Mouse (Mus musculus) layer of hippocampus, adult 9-10 months (tissue): Measurements from ENCODE around the gene Nfix.
A peak's percentile ranks its signal among the peaks of the same experiment; 100 is the strongest.

ENCODE experiments used
- DNase-seq: peaks from one replicate; pipeline ENCODE4 v3.0.0; 2022; ENCODE audit warnings: low spot score

Nfix gene

GRCm38 (mm10) chr8:84738266-84738665 is 61.9 kb downstream of the Nfix start:
- no peak for DNase-seq

GRCm38 (mm10) chr8:84737608-84738007 is 62.5 kb downstream of the Nfix start:
- DNase-seq = peak; percentile 67

- DNase-seq = no peak
Observed at GRCm38 (mm10) chr8:84736521-84736920, 63.6 kb downstream of the Nfix start.

- DNase-seq = no peak
Observed at GRCm38 (mm10) chr8:84735597-84735996, 64.5 kb downstream of the Nfix start.

- no peak for DNase-seq
Observed at GRCm38 (mm10) chr8:84734680-84735079, 65.5 kb downstream of the Nfix start.

GRCm38 (mm10) chr8:84733959-84734358 is 66.2 kb downstream of the Nfix start:
- no peak for DNase-seq

GRCm38 (mm10) chr8:84732996-84733395 is 67.1 kb downstream of the Nfix start:
- no peak for DNase-seq

GRCm38 (mm10) chr8:84732545-84732944 is 67.6 kb downstream of the Nfix start:
- no peak for DNase-seq

GRCm38 (mm10) chr8:84731371-84732177 is 68.6 kb downstream of the Nfix start:
- no peak for DNase-seq

GRCm38 (mm10) chr8:84730541-84731370 is 69.4 kb downstream of the Nfix start:
- DNase-seq = no peak

- DNase-seq = no peak
Observed at GRCm38 (mm10) chr8:84729921-84730362, 70.2 kb downstream of the Nfix start.

GRCm38 (mm10) chr8:84728474-84728873 is 71.7 kb downstream of the Nfix start:
- no peak for DNase-seq

GRCm38 (mm10) chr8:84725941-84726259 is 74.2 kb downstream of the Nfix start:
- no peak for DNase-seq

- DNase-seq = no peak
Observed at GRCm38 (mm10) chr8:84725246-84725940, 74.8 kb downstream of the Nfix start.

GRCm38 (mm10) chr8:84724683-84725082 is 75.5 kb downstream of the Nfix start:
- no peak for DNase-seq

- DNase-seq = no peak
Observed at GRCm38 (mm10) chr8:84723571-84723900, 76.6 kb downstream of the Nfix start.

GRCm38 (mm10) chr8:84722850-84723570 is 77.1 kb downstream of the Nfix start, which contains the start of gene G430095P16Rik:
Gene G430095P16Rik, plus strand, starts transcription at chr8:84723007.
- no peak for DNase-seq

GRCm38 (mm10) chr8:84722530-84722849 is 77.7 kb downstream of the Nfix start:
- no peak for DNase-seq

- no peak for DNase-seq
Observed at GRCm38 (mm10) chr8:84718959-84719690, 81.0 kb downstream of the Nfix start.

- DNase-seq = no peak
Observed at GRCm38 (mm10) chr8:84718476-84718875, 81.7 kb downstream of the Nfix start.

- DNase-seq = no peak
Observed at GRCm38 (mm10) chr8:84716790-84717189, 83.4 kb downstream of the Nfix start.
